Mouse (Mus musculus): Measurements from ENCODE around the gene Slc9a4.

DNA sequence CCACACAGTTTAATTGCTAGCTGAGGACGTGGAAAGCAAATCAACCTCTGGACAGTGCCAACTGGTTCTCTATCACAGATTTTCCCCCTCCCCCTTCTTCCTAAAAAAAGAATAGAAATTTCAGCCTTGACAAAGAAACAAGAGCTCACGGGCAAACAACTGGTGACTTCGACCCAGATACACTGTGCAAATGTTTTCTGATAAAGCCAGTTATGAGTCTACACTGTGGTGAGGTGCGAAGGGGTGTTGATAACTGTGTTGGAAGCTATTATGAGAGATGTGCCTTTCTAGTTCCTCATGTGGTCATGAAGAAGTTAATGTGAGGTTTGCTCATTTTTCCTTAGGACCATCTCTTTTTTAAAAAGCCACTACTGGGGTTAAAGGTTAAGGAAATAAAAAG lies 10.5 kb upstream of the Slc9a4 start:
- no peak for TF ChIP-seq GATA1 (IDR thresholded peaks at IDR 0.05; ENCODE audit: borderline replicate concordance, low read length)
- no peak for TF ChIP-seq FLI1 (IDR thresholded peaks at IDR 0.05; ENCODE audit: low read length)

Data from megakaryocyte, embryonic 14.5 days (primary cell).